Mouse (Mus musculus) midbrain, embryonic 15.5 days (tissue): ENCODE measurements around the gene Copg2. TPM values are rescaled to one million over a fixed set of nuclear protein-coding genes. Genes with fewer than 3 reads are reported as not detected.

Experiments
- ATAC-seq: fragments of 200-750 bp; cut with Nextera tagmentation; replicated peaks from 2 replicates; pipeline ENCODE4 v1.8.0; 2017; ENCODE audit warnings: moderate TSS enrichment
- H3K27ac ChIP-seq: fragments of 300-500 bp; sonication (generic); 2 replicates; pipeline ENCODE4 v1.5.1; 2015; ENCODE audit warnings: mild to moderate bottlenecking, inconsistent platforms
- H3K27me3 ChIP-seq: fragments of 300-500 bp; sonication (generic); replicated peaks from 2 replicates; pipeline ENCODE4 v1.6.1; 2015; ENCODE audit warnings: inconsistent platforms
- H3K36me3 ChIP-seq: fragments of 300-500 bp; sonication (generic); replicated peaks from 2 replicates; pipeline ENCODE4 v1.6.1; 2015; ENCODE audit warnings: inconsistent platforms
- H3K4me1 ChIP-seq: fragments of 300-500 bp; sonication (generic); 2 replicates; pipeline ENCODE4 v1.6.1; 2015; ENCODE audit warnings: inconsistent platforms
- H3K4me2 ChIP-seq: fragments of 300-500 bp; sonication (generic); 2 replicates; pipeline ENCODE4 v1.6.1; 2015; ENCODE audit warnings: inconsistent platforms, mild to moderate bottlenecking, moderate library complexity
- H3K4me3 ChIP-seq: fragments of 300-500 bp; sonication (generic); 2 replicates; pipeline ENCODE4 v1.5.1; 2015; ENCODE audit warnings: mild to moderate bottlenecking, inconsistent platforms
- H3K9ac ChIP-seq: fragments of 300-500 bp; sonication (generic); 2 replicates; pipeline ENCODE4 v1.6.1; 2015; ENCODE audit warnings: mild to moderate bottlenecking, inconsistent platforms
- H3K9me3 ChIP-seq: fragments of 300-500 bp; sonication (generic); 2 replicates; pipeline ENCODE4 v1.6.1; 2016; ENCODE audit warnings: inconsistent platforms
- WGBS: fragments of 180-500 bp; shearing (Covaris S2); methylation state at CpG from one replicate; pipeline ENCODE4 v1.1.7; 2015; ENCODE audit warnings: mixed read lengths; 5-methylcytosine and 5-hydroxymethylcytosine counted together
- polyA plus RNA-seq: library from polyadenylated mRNA; unstranded; fragments of >200 nt; fragmentation: Nextera tagmentation; extraction: Ambion mirVana; gene quantifications from 2 replicates; pipeline ENCODE4 v1.2.1, GENCODE M21; 2015

Copg2 gene
- polyA plus RNA-seq, 1 experiment from 2014 or later = 36.2 TPM

- WGBS = 83% methylated on average over 7 of the region's 7 CpGs
- no peaks in the 10 kb centered on the region for H3K36me3 ChIP-seq
- no peak overlapping the region for H3K9ac ChIP-seq
- no peak overlapping the region for H3K4me3 ChIP-seq
- no peaks in the 10 kb centered on the region for H3K9me3 ChIP-seq
- no peak overlapping the region for H3K4me2 ChIP-seq
- H3K4me1 ChIP-seq = peaks cover 7% of the 10 kb centered on the region
- no peak for ATAC-seq
- no peak overlapping the region for H3K27ac ChIP-seq
- no peaks in the 10 kb centered on the region for H3K27me3 ChIP-seq
Measured at GRCm38 (mm10) chr6:30716796-30717195, 179.8 kb downstream of the Copg2 start.

DNA sequence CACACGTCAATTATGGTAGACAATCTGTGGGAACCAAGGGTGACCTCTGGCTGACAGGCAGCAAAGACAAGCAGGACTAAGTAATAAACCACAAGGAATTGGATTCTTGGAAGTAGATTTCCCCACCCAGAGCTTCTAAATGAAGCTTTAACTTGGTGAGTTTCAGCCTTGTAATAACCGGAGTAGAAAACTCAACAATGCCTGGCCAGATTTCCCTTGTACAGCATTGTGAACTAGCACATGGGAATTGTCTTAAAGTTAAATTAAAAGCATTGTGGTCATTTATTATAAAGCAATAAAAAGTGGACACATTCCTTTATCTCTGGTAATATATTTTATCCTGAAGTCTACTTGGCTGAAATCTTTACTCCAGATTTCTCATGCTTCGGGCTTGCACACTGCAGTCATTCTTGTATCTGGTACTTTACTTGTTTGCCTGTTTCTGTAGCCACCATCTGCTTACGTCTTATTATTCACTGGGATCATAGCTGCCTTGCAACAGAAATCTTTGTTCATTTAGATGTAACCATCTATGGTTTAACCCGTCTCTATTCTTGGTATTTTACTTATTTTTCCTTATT is 181.6 kb downstream of the Copg2 start:
- no peak overlapping the region for H3K4me3 ChIP-seq
- H3K9ac ChIP-seq = no peak overlapping the region
- H3K36me3 ChIP-seq = no peaks in the 10 kb centered on the region
- H3K4me1 ChIP-seq = peaks cover 6% of the 10 kb centered on the region
- H3K27ac ChIP-seq = no peak overlapping the region
- no peaks in the 10 kb centered on the region for H3K9me3 ChIP-seq
- no peak overlapping the region for H3K4me2 ChIP-seq
- ATAC-seq = no peak
- no peaks in the 10 kb centered on the region for H3K27me3 ChIP-seq
- 75% methylated on average over 5 of the region's 5 CpGs for WGBS

DNA sequence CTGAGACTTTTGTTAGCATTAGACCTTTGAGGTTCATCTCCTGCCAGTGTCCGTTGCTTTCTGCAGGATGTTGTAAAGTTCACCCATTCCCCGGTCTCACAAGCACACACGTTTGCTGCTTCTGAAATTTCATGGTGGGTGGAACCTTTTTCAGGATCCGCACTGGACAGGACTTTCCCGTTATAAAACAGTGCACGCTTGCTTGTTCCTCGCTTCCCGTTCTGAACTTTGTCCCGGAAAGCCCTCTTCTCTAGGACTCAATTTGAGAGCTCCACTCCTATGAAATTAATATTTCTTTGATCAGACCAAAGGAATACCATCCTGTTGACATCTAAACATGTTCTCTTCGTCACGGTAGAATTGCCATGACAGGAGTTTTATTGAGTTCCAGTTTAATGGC is 182.7 kb downstream of the Copg2 start:
- Histone ChIP-seq H3K4me1 (peaks cover 13% of the 10 kb centered on the region), H3K27ac (no peak overlapping the region), H3K9me3 (no peaks in the 10 kb centered on the region), H3K4me3 (no peak overlapping the region), H3K36me3 (no peaks in the 10 kb centered on the region), H3K27me3 (no peaks in the 10 kb centered on the region), H3K9ac (no peak overlapping the region), H3K4me2 (no peak overlapping the region)
- no peak for ATAC-seq
- 68% methylated on average over 11 of the region's 11 CpGs for WGBS

GRCm38 (mm10) chr6:30713455-30713854 is 183.1 kb downstream of the Copg2 start:
- H3K4me1 ChIP-seq = peaks cover 13% of the 10 kb centered on the region
- H3K9me3 ChIP-seq = no peaks in the 10 kb centered on the region
- H3K4me2 ChIP-seq = no peak overlapping the region
- H3K27ac ChIP-seq = no peak overlapping the region
- ATAC-seq = no peak
- WGBS = 89% methylated on average over 6 of the region's 6 CpGs
- no peaks in the 10 kb centered on the region for H3K27me3 ChIP-seq
- no peaks in the 10 kb centered on the region for H3K36me3 ChIP-seq
- H3K9ac ChIP-seq = no peak overlapping the region
- no peak overlapping the region for H3K4me3 ChIP-seq

DNA sequence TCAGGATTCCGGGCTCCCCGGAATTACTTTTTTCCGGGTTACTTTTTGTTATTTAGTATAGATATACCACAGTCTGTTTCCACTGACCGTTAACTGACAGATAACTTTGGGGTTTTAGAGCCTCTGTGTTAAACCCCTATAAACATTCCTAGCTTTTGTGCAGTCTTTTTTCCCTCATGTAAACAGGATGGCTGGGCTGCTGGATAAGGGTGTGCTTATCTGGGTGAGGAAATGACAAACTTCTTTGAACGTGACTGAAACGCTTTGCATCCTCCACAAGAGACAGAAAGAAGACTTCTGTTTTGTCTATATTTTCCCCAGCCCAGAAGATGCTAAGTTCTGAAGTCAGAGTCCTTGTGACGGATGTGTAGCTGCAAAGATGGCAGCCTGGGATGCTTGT is 184.1 kb downstream of the Copg2 start:
- Histone ChIP-seq H3K4me3 (no peak overlapping the region), H3K36me3 (no peaks in the 10 kb centered on the region), H3K9me3 (no peaks in the 10 kb centered on the region), H3K4me1 (peaks cover 13% of the 10 kb centered on the region), H3K27ac (no peak overlapping the region), H3K27me3 (no peaks in the 10 kb centered on the region), H3K4me2 (no peak overlapping the region), H3K9ac (no peak overlapping the region)
- no peak for ATAC-seq
- 69% methylated on average over 7 of the region's 7 CpGs for WGBS

DNA sequence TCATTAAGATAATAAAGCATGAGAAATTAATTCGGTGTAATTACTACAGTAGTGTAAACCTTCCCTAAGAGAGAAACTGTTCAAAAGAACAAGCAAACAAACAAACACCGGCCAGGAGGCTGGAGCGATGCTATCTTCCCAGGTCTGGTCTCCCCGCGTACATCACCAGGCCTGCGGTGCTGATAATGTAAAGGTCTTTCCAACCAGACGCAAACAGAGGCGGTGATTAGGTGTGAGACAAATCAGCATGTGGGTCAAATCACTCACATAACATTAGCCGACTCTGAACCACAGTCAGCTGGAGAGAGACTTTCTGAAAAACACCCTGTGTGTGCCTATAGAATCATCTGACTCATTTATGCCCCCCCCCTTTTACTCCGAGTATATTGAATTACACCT is 185.2 kb downstream of the Copg2 start:
- WGBS = 66% methylated on average over 10 of the region's 10 CpGs
- ATAC-seq = no peak
- no peaks in the 10 kb centered on the region for H3K9me3 ChIP-seq

GRCm38 (mm10) chr6:30710371-30711364 is 185.9 kb downstream of the Copg2 start:
- Histone ChIP-seq H3K4me1 (peaks cover 13% of the 10 kb centered on the region), H3K36me3 (no peaks in the 10 kb centered on the region), H3K4me2 (no peak overlapping the region), H3K9me3 (no peaks in the 10 kb centered on the region), H3K27ac (no peak overlapping the region), H3K9ac (no peak overlapping the region), H3K4me3 (no peak overlapping the region), H3K27me3 (no peaks in the 10 kb centered on the region)
- 75% methylated on average over 25 of the region's 25 CpGs for WGBS
- no peak for ATAC-seq

More for the DNA sequence above, 185.2 kb downstream of the Copg2 start:
- Histone ChIP-seq H3K27me3 (no peaks in the 10 kb centered on the region), H3K4me2 (no peak overlapping the region), H3K9ac (no peak overlapping the region), H3K27ac (no peak overlapping the region), H3K4me3 (no peak overlapping the region), H3K36me3 (no peaks in the 10 kb centered on the region), H3K4me1 (peaks cover 13% of the 10 kb centered on the region)

DNA sequence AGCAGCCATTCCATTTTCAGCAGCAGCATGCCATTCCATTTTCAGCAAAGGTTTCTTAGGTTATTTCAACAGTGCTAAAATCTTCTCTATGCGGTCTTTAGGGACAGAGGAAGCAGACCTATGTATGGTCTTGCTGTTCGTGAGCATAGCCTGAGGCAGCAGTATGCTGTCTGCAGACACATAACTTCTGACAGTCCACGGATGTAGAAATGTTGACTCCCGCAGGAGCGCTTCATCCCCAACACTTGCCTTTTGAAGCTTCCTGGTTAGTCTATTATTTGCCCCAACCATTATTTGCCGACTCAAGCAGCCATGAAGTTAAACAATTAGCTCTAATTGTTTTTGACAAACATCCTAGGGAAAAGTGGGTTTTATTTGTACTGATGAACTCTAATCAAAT is 187.5 kb downstream of the Copg2 start:
- WGBS = 19% methylated on average over 6 of the region's 6 CpGs
- Histone ChIP-seq H3K27me3 (no peaks in the 10 kb centered on the region), H3K4me2 (no peak overlapping the region), H3K4me3 (no peak overlapping the region), H3K36me3 (no peaks in the 10 kb centered on the region), H3K9me3 (no peaks in the 10 kb centered on the region), H3K9ac (no peak overlapping the region), H3K4me1 (peaks cover 13% of the 10 kb centered on the region), H3K27ac (no peak overlapping the region)
- ATAC-seq = no peak

DNA sequence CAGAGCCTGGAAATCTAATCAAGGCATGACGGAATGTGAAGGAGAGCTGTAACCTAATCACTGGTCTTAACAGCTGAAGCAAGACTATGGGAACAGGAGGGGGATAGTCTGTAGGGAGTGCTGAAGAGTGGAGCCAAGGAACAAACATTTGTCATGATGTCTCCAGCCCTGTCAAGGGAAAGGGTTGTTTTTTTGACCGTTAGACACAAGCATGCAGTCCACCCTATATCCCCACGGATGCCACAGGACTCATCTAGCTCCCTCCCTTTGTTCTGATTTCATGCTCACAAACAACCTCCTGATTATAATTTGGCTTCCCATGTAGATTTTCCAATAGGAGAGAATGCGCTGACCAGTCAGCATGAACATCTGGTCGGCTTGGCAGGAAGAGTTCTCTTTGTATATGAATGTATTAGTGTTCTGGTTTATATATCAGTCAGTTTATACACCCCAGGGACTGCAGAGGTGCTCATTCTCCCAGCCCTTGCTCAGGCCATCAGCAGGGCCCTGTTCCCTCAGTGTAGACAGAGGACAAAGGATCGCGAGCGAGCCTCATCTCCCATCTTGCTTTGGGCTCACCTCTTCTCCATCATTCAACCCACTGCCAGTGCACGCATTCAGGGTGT is 192.5 kb downstream of the Copg2 start:
- Histone ChIP-seq H3K9me3 (no peaks in the 10 kb centered on the region), H3K36me3 (no peaks in the 10 kb centered on the region), H3K4me2 (no peak overlapping the region), H3K27me3 (no peaks in the 10 kb centered on the region), H3K4me3 (no peak overlapping the region), H3K27ac (no peak overlapping the region), H3K9ac (no peak overlapping the region), H3K4me1 (peaks cover 1% of the 10 kb centered on the region)
- ATAC-seq = no peak
- WGBS = 89% methylated on average over 9 of the region's 9 CpGs

- no peak for ATAC-seq
- WGBS = 84% methylated on average over 6 of the region's 6 CpGs
- no peak overlapping the region for H3K9ac ChIP-seq
Measured at GRCm38 (mm10) chr6:30703476-30703875, 193.1 kb downstream of the Copg2 start.

GRCm38 (mm10) chr6:30702881-30703280 is 193.7 kb downstream of the Copg2 start:
- Histone ChIP-seq H3K4me3 (no peak overlapping the region), H3K9me3 (no peaks in the 10 kb centered on the region), H3K4me1 (no peaks in the 10 kb centered on the region), H3K9ac (no peak overlapping the region), H3K36me3 (no peaks in the 10 kb centered on the region), H3K4me2 (no peak overlapping the region), H3K27me3 (no peaks in the 10 kb centered on the region), H3K27ac (no peak overlapping the region)
- 76% methylated on average over 6 of the region's 6 CpGs for WGBS
- no peak for ATAC-seq

More at GRCm38 (mm10) chr6:30703476-30703875, 193.1 kb downstream of the Copg2 start:
- Histone ChIP-seq H3K27ac (no peak overlapping the region), H3K36me3 (no peaks in the 10 kb centered on the region), H3K4me3 (no peak overlapping the region), H3K4me2 (no peak overlapping the region), H3K27me3 (no peaks in the 10 kb centered on the region), H3K4me1 (no peaks in the 10 kb centered on the region), H3K9me3 (no peaks in the 10 kb centered on the region)

DNA sequence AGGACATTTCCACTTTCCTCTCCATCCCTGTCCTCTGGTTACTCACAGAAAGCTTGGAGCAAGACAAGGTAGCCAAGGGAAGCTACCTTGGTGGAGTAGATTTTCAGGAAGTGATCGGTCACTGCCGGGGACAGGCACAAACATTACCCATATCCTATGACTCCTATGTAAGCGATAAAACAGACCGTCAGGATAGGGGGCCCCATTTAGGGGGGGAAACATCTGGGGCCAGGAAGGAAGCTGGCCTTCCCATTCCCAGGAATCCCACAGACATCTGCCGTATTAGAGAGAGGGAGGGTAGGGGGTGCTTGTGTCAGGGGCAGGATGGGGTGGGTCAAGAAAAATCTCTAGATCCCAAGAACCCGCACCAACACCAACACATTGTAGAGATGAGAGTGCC is 196.4 kb downstream of the Copg2 start:
- H3K36me3 ChIP-seq = no peaks in the 10 kb centered on the region
- ATAC-seq = no peak
- 0 out of 2 replicates have a peak, but pooled peaks cover 2% of the 10 kb centered on the region for H3K4me1 ChIP-seq
- no peak overlapping the region for H3K27ac ChIP-seq
- H3K4me2 ChIP-seq = no peak overlapping the region
- H3K9ac ChIP-seq = no peak overlapping the region
- WGBS = 89% methylated on average over 6 of the region's 6 CpGs
- H3K4me3 ChIP-seq = no peak overlapping the region
- no peaks in the 10 kb centered on the region for H3K27me3 ChIP-seq
- H3K9me3 ChIP-seq = no peaks in the 10 kb centered on the region
